In genomic region chr13:37347871-37348595, GRCm38 (mm10) we compare ENCODE assay signal across 21 mouse cellular contexts. TPM values are rescaled to one million over a fixed set of nuclear protein-coding genes. Genes with fewer than 3 reads are reported as not detected.
DNase-seq lines count a peak whose midpoint lies in the region; ATAC-seq and TF ChIP-seq lines count a peak whose summit lies in the region.
"Had no signal": no experiment of that assay in that cellular context is flagged by ENCODE, and none has a peak within 500 bp of the region (broad histone marks: within the 10 kb centered on the region; RNA-seq: fewer than 3 reads in every experiment).

No protein-coding gene starts in this region.

- no peaks in the 10 kb centered on the region for H3K9me3 ChIP-seq in liver, postnatal 0 days (ENCODE audit: low read length)
- no peaks in the 10 kb centered on the region for H3K9me3 ChIP-seq in neural tube, embryonic 15.5 days (replicated peaks)
- H3K9me3 ChIP-seq: heart, embryonic 12.5 days; lung, embryonic 15.5 days; neural tube, embryonic 12.5 days had no signal

- H3K79me2 ChIP-seq in heart, adult 2 months (replicated peaks; ENCODE audit: control insufficient read depth, insufficient read depth, low read length), result no peaks in the 10 kb centered on the region

- H3K27ac ChIP-seq in liver, postnatal 0 days (ENCODE audit: low read depth), result peak overlapping the region; percentile 87
- H3K27ac ChIP-seq in small intestine, adult 2 months (ENCODE audit: insufficient read depth, low read depth, low read length), result peak overlapping the region; percentile 50
- no peak overlapping the region for H3K27ac ChIP-seq in neural tube, embryonic 15.5 days (replicated peaks)
- no peak overlapping the region for H3K27ac ChIP-seq in heart, adult 2 months
- H3K27ac ChIP-seq: left cerebral cortex, adult 2 months; lung, embryonic 15.5 days; neural tube, embryonic 12.5 days had no signal

- H3K4me3 ChIP-seq in liver, postnatal 0 days (ENCODE audit: low read depth, low read length), result no peak overlapping the region
- H3K4me3 ChIP-seq in small intestine, adult 2 months (ENCODE audit: low read depth, low read length), result no peak overlapping the region
- H3K4me3 ChIP-seq in neural tube, embryonic 15.5 days (replicated peaks), result no peak overlapping the region
- H3K4me3 ChIP-seq in heart, adult 2 months, result no peak overlapping the region
- H3K4me3 ChIP-seq: heart, embryonic 12.5 days; left cerebral cortex, adult 2 months; lung, embryonic 15.5 days; neural tube, embryonic 12.5 days had no signal

- TF ChIP-seq POLR2A in small intestine, adult 2 months (IDR thresholded peaks at IDR 0.05; ENCODE audit: low read depth, low read length), result no peak
- TF ChIP-seq POLR2A in heart, adult 2 months (IDR thresholded peaks at IDR 0.05; ENCODE audit: insufficient read depth, low read depth, low read length), result no peak

- peak overlapping the region; percentile 44 for H3K4me2 ChIP-seq in liver, postnatal 0 days (ENCODE audit: low read depth, low read length)
- no peak overlapping the region for H3K4me2 ChIP-seq in neural tube, embryonic 15.5 days
- H3K4me2 ChIP-seq: heart, embryonic 12.5 days; lung, embryonic 15.5 days; neural tube, embryonic 12.5 days had no signal

- intact Hi-C loops in heart, adult 2 months (cut with DNase I), result no loop called here

- H3K27me3 ChIP-seq in liver, postnatal 0 days (ENCODE audit: insufficient read depth, low read length), result no peaks in the 10 kb centered on the region
- no peaks in the 10 kb centered on the region for H3K27me3 ChIP-seq in small intestine, adult 2 months (ENCODE audit: control insufficient read depth, insufficient read depth, low read length)
- H3K27me3 ChIP-seq in neural tube, embryonic 15.5 days (replicated peaks), result no peaks in the 10 kb centered on the region
- H3K27me3 ChIP-seq in heart, adult 2 months (ENCODE audit: control insufficient read depth, insufficient read depth, low read length), result no peaks in the 10 kb centered on the region
- H3K27me3 ChIP-seq: heart, embryonic 12.5 days; lung, embryonic 15.5 days; neural tube, embryonic 12.5 days; Patski had no signal

- no peaks in the 10 kb centered on the region for H3K36me3 ChIP-seq in liver, postnatal 0 days (replicated peaks; ENCODE audit: insufficient read depth, low read length)
- no peaks in the 10 kb centered on the region for H3K36me3 ChIP-seq in small intestine, adult 2 months (ENCODE audit: control insufficient read depth, insufficient read depth, low read length)
- no peaks in the 10 kb centered on the region for H3K36me3 ChIP-seq in neural tube, embryonic 15.5 days
- no peaks in the 10 kb centered on the region for H3K36me3 ChIP-seq in heart, adult 2 months (ENCODE audit: control insufficient read depth, insufficient read depth, low read length)
- H3K36me3 ChIP-seq: heart, embryonic 12.5 days; lung, embryonic 15.5 days; neural tube, embryonic 12.5 days had no signal

- 0 out of 2 replicates have a peak, but pooled peaks have one; percentile 27 for ATAC-seq in liver, postnatal 0 days
- ATAC-seq in neural tube, embryonic 15.5 days (ENCODE audit: low FRiP score), result no peak
- no peak for ATAC-seq in erythroid progenitor cell, adult 5-6 weeks (replicated peaks; ENCODE audit: low FRiP score, poor library complexity, severe bottlenecking)
- ATAC-seq: forebrain, embryonic 14.5 days; hindbrain, embryonic 16.5 days; midbrain, embryonic 16.5 days; Patski had no signal

- no peak for TF ChIP-seq CTCF in liver, postnatal 0 days (IDR thresholded peaks at IDR 0.05; ENCODE audit: low read depth)
- no peak for TF ChIP-seq CTCF in small intestine, adult 2 months (IDR thresholded peaks at IDR 0.05; ENCODE audit: extremely low read depth, insufficient read length, insufficient replicate concordance, low read depth, low read length)
- no peak for TF ChIP-seq CTCF in heart, adult 2 months (IDR thresholded peaks at IDR 0.05)

- WGBS in liver, postnatal 0 days (ENCODE audit: insufficient replicate concordance), result 34% methylated on average over 8 of the region's 8 CpGs
- WGBS in small intestine, adult 2 months, result 68% methylated on average over 8 of the region's 8 CpGs
- WGBS in neural tube, embryonic 15.5 days, result 88% methylated on average over 8 of the region's 8 CpGs
- WGBS in heart, adult 2 months, result 71% methylated on average over 8 of the region's 8 CpGs

- no peak overlapping the region for H3K9ac ChIP-seq in liver, postnatal 0 days (replicated peaks)
- H3K9ac ChIP-seq in neural tube, embryonic 15.5 days (replicated peaks), result no peak overlapping the region
- no peak overlapping the region for H3K9ac ChIP-seq in heart, adult 2 months (ENCODE audit: low read depth, low read length)
- H3K9ac ChIP-seq: heart, embryonic 12.5 days; lung, embryonic 15.5 days; neural tube, embryonic 12.5 days had no signal

- peak; percentile 59 to 64 for DNase-seq in B cell, adult 2 months
- DNase-seq in MEL-GATA-1-ER (ENCODE audit: extremely low read depth, low read depth), result peak; percentile 63
- DNase-seq in liver, postnatal 0 days, result no peak
- no peak for DNase-seq in heart, adult 2 months
- DNase-seq: cerebellum, postnatal 14 days; heart, postnatal 36 days; kidney, adult 18-20 months; kidney, postnatal 14 days; right cerebral cortex, postnatal 4 days; thymus, adult 2 months had no signal

- no peak for TF ChIP-seq EP300 in liver, postnatal 0 days (IDR thresholded peaks at IDR 0.05; ENCODE audit: low read depth)
- no peak for TF ChIP-seq EP300 in heart, adult 2 months (IDR thresholded peaks at IDR 0.05; ENCODE audit: insufficient read depth, low read depth, low read length)

- H3K4me1 ChIP-seq in liver, postnatal 0 days (ENCODE audit: insufficient read depth), result peaks cover 18% of the 10 kb centered on the region
- 0 out of 2 replicates have a peak, but pooled peaks cover 2% of the 10 kb centered on the region for H3K4me1 ChIP-seq in small intestine, adult 2 months (ENCODE audit: control insufficient read depth, insufficient read depth, insufficient read length, low read length)
- H3K4me1 ChIP-seq in neural tube, embryonic 15.5 days, result no peaks in the 10 kb centered on the region
- H3K4me1 ChIP-seq in heart, adult 2 months (ENCODE audit: control insufficient read depth, insufficient read depth, low read length), result no peaks in the 10 kb centered on the region
- H3K4me1 ChIP-seq: heart, embryonic 12.5 days; lung, embryonic 15.5 days; neural tube, embryonic 12.5 days had no signal

RNA-seq across cellular contexts. Expression of gene Ly86, which starts 3.0 kb away (rescaled TPM):
- 18.9 and 19.1 TPM in 2 replicates for polyA plus RNA-seq in liver, postnatal 0 days (2015; fragmentation: Nextera tagmentation; extraction: Ambion mirVana)
- polyA plus RNA-seq in small intestine, adult 2 months (2012; rRNA removed), result 1.8 and 2.3 TPM in 2 replicates
- 9.8 and 10.7 TPM in 2 replicates for polyA plus RNA-seq in neural tube, embryonic 15.5 days (2015; fragmentation: Nextera tagmentation; extraction: Ambion mirVana)
- total RNA-seq in heart, adult 2 months (2021), result 1 to 10 TPM; 2.1 to 2.5 TPM
- 4.0 and 4.5 TPM in 2 replicates for polyA plus RNA-seq in heart, adult 2 months (2012; rRNA removed)
- 39.4 and 51.2 TPM in 2 replicates for total RNA-seq in erythroid progenitor cell, adult 5-6 weeks (2015; ENCODE audit: low replicate concordance)
- total RNA-seq in erythroid progenitor cell, adult 5-6 weeks (2017; ENCODE audit: low replicate concordance), result 9.9 and 19.3 TPM in 2 replicates
- polyA plus RNA-seq: Patski had no signal

Comparison
In these comparisons a context has a peak if more than half of its experiments do, and no peak if none do; other contexts are left out.
1. DNase-seq: peak in B cell, adult 2 months (2 of 2) and MEL-GATA-1-ER (single experiment); none in liver, postnatal 0 days (single experiment) and heart, adult 2 months (0 of 2).
2. H3K27ac ChIP-seq: peak in liver, postnatal 0 days (single experiment) and small intestine, adult 2 months (single experiment); none in neural tube, embryonic 15.5 days (single experiment) and heart, adult 2 months (single experiment).